Mouse (Mus musculus): ENCODE measurements around the gene Sorcs3. TPM values are rescaled to one million over a fixed set of nuclear protein-coding genes. Genes with fewer than 3 reads are reported as not detected.

Sorcs3 gene
- polyA plus RNA-seq, 1 experiment = 10.2 TPM

GRCm38 (mm10) chr19:48478864-48479263 is 273.0 kb downstream of the Sorcs3 start:
- WGBS = 52% methylated on average over 2 of the region's 2 CpGs
- H3K27me3 ChIP-seq (ENCODE audit: control insufficient read depth, insufficient read depth, low read length) = no peaks in the 10 kb centered on the region
- no peak for TF ChIP-seq POLR2A (IDR thresholded peaks at IDR 0.05; ENCODE audit: borderline replicate concordance, insufficient read depth, low read length)
- TF ChIP-seq CTCF (IDR thresholded peaks at IDR 0.05; ENCODE audit: borderline replicate concordance, insufficient read depth, low read depth, low read length) = no peak
- H3K4me3 ChIP-seq (replicated peaks; ENCODE audit: insufficient read depth, low read depth, low read length) = no peak overlapping the region
- H3K4me1 ChIP-seq (ENCODE audit: control insufficient read depth, insufficient read depth, low read length) = no peaks in the 10 kb centered on the region
- no peak overlapping the region for H3K27ac ChIP-seq (ENCODE audit: insufficient read depth, low read length)
- peak in 1 of 2 experiments; percentile 20 for DNase-seq

DNA sequence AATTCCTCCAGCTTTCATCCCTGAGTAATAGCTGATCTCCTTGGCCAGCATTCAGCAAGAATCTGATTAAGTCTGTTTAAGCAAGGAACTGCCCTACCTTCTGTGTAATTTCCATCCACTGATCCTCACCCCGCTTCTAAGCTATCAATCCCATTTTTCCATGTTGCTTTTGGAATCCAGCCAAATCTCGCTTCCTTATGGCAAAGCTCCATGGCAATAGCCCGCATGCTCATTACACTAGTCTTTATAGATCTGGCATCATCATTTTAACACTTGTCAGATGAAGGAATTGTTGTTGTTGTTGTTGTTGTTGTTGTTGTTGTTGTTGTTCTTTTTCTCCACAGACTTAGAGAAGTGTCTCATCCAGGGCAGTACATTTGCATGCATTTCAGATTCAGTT is 277.1 kb downstream of the Sorcs3 start:
- no peak for DNase-seq

GRCm38 (mm10) chr19:48491111-48491510 is 285.3 kb downstream of the Sorcs3 start:
- no peak for DNase-seq
- 32% methylated on average over 3 of the region's 3 CpGs for WGBS
- Histone ChIP-seq H3K4me3 (replicated peaks; ENCODE audit: insufficient read depth, low read depth, low read length) (no peak overlapping the region), H3K27me3 (ENCODE audit: control insufficient read depth, insufficient read depth, low read length) (no peaks in the 10 kb centered on the region), H3K27ac (ENCODE audit: insufficient read depth, low read length) (no peak overlapping the region), H3K4me1 (ENCODE audit: control insufficient read depth, insufficient read depth, low read length) (no peaks in the 10 kb centered on the region)
- no peak for TF ChIP-seq POLR2A (IDR thresholded peaks at IDR 0.05; ENCODE audit: borderline replicate concordance, insufficient read depth, low read length)
- TF ChIP-seq CTCF (IDR thresholded peaks at IDR 0.05; ENCODE audit: borderline replicate concordance, insufficient read depth, low read depth, low read length) = no peak

More for the DNA sequence above, 277.1 kb downstream of the Sorcs3 start:
- Histone ChIP-seq H3K4me3 (replicated peaks; ENCODE audit: insufficient read depth, low read depth, low read length) (no peak overlapping the region), H3K27me3 (ENCODE audit: control insufficient read depth, insufficient read depth, low read length) (no peaks in the 10 kb centered on the region), H3K27ac (ENCODE audit: insufficient read depth, low read length) (no peak overlapping the region), H3K4me1 (ENCODE audit: control insufficient read depth, insufficient read depth, low read length) (no peaks in the 10 kb centered on the region)
- no peak for TF ChIP-seq CTCF (IDR thresholded peaks at IDR 0.05; ENCODE audit: borderline replicate concordance, insufficient read depth, low read depth, low read length)
- TF ChIP-seq POLR2A (IDR thresholded peaks at IDR 0.05; ENCODE audit: borderline replicate concordance, insufficient read depth, low read length) = no peak
- WGBS = 8% methylated on average over 3 of the region's 3 CpGs

DNA sequence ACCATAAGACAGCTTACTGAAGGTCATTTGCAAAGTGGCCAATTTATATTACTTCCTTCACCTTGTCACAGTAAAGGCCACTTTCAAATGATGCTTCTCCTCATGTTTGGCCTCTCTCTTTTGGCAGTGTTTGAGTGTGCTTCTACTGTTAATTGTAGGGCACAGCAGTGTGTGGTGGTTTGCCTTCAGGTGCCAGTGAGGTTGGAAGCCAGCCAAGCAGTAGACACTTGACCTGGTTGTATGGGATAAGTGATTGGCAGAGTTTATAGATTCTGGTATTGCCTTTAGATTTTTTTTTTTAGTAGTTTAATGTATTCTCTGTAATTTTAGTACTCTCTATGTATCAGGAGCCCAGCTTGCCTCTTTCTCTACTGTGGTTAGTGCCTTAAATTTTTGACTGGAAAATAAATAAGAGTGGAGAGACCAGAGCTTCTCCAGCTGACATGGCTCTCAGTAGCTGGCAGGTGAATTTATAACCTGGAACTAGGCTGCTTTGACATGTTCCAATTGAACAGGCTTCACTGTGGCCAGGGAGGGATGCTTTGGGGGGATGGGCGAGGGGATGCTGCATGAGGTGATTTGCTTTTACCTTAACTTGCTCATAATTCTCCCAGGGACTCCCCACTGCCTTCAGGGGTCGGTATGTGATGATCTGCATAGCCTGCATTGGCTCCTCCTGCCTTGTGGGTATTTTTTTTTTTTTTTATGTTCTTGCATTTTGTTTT is 298.2 kb downstream of the Sorcs3 start:
- WGBS = 43% methylated on average over 2 of the region's 2 CpGs
- DNase-seq = peak in 1 of 2 experiments; percentile 35
- no peaks in the 10 kb centered on the region for H3K27me3 ChIP-seq (ENCODE audit: control insufficient read depth, insufficient read depth, low read length)

GRCm38 (mm10) chr19:48523803-48524202 is 318.0 kb downstream of the Sorcs3 start:
- 96% methylated on average over 7 of the region's 7 CpGs for WGBS
- TF ChIP-seq CTCF (IDR thresholded peaks at IDR 0.05; ENCODE audit: borderline replicate concordance, insufficient read depth, low read depth, low read length) = no peak
- TF ChIP-seq POLR2A (IDR thresholded peaks at IDR 0.05; ENCODE audit: borderline replicate concordance, insufficient read depth, low read length) = no peak
- no peak overlapping the region for H3K27ac ChIP-seq (ENCODE audit: insufficient read depth, low read length)
- no peaks in the 10 kb centered on the region for H3K27me3 ChIP-seq (ENCODE audit: control insufficient read depth, insufficient read depth, low read length)
- H3K4me1 ChIP-seq (ENCODE audit: control insufficient read depth, insufficient read depth, low read length) = no peaks in the 10 kb centered on the region
- DNase-seq = no peak
- H3K4me3 ChIP-seq (replicated peaks; ENCODE audit: insufficient read depth, low read depth, low read length) = no peak overlapping the region

More for the DNA sequence above, 298.2 kb downstream of the Sorcs3 start:
- no peak overlapping the region for H3K4me3 ChIP-seq (replicated peaks; ENCODE audit: insufficient read depth, low read depth, low read length)
- H3K4me1 ChIP-seq (ENCODE audit: control insufficient read depth, insufficient read depth, low read length) = peaks cover 6% of the 10 kb centered on the region; the same call in 1 of the 2 replicates
- TF ChIP-seq POLR2A (IDR thresholded peaks at IDR 0.05; ENCODE audit: borderline replicate concordance, insufficient read depth, low read length) (no peak), CTCF (IDR thresholded peaks at IDR 0.05; ENCODE audit: borderline replicate concordance, insufficient read depth, low read depth, low read length) (no peak)
- no peak overlapping the region for H3K27ac ChIP-seq (ENCODE audit: insufficient read depth, low read length)

- no peak for DNase-seq
- 64% methylated on average over 9 of the region's 9 CpGs for WGBS
- H3K4me3 ChIP-seq (replicated peaks; ENCODE audit: insufficient read depth, low read depth, low read length) = no peak overlapping the region
- no peak overlapping the region for H3K27ac ChIP-seq (ENCODE audit: insufficient read depth, low read length)
- H3K27me3 ChIP-seq (ENCODE audit: control insufficient read depth, insufficient read depth, low read length) = no peaks in the 10 kb centered on the region
- no peak for TF ChIP-seq POLR2A (IDR thresholded peaks at IDR 0.05; ENCODE audit: borderline replicate concordance, insufficient read depth, low read length)
- TF ChIP-seq CTCF (IDR thresholded peaks at IDR 0.05; ENCODE audit: borderline replicate concordance, insufficient read depth, low read depth, low read length) = no peak
- no peaks in the 10 kb centered on the region for H3K4me1 ChIP-seq (ENCODE audit: control insufficient read depth, insufficient read depth, low read length)
Measured at GRCm38 (mm10) chr19:48524527-48525214, 318.8 kb downstream of the Sorcs3 start.

DNA sequence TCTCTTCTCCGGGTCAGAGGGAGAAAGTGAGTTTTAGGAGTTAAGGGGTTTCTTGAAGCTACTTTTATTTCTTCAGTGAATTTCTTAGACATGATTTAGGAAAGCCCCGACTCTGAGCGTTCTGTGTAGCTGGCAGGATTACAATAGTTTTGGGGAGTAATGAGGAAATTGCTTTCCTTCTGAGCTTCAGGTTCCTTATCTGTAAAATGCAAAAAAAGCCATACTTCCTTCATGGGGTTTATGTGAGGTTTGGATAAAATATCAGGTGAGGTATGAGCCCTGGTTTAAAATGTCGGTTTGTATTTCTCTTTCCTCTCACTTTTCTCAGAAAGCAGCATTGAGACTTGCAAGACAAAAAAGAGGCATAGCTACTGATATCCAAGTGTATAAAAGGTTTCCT is 327.8 kb downstream of the Sorcs3 start:
- TF ChIP-seq CTCF (IDR thresholded peaks at IDR 0.05; ENCODE audit: borderline replicate concordance, insufficient read depth, low read depth, low read length) = no peak
- no peak for TF ChIP-seq POLR2A (IDR thresholded peaks at IDR 0.05; ENCODE audit: borderline replicate concordance, insufficient read depth, low read length)
- Histone ChIP-seq H3K4me1 (ENCODE audit: control insufficient read depth, insufficient read depth, low read length) (no peaks in the 10 kb centered on the region), H3K4me3 (replicated peaks; ENCODE audit: insufficient read depth, low read depth, low read length) (no peak overlapping the region), H3K27me3 (ENCODE audit: control insufficient read depth, insufficient read depth, low read length) (no peaks in the 10 kb centered on the region), H3K27ac (ENCODE audit: insufficient read depth, low read length) (no peak overlapping the region)
- 90% methylated on average over 4 of the region's 4 CpGs for WGBS
- DNase-seq = no peak

DNA sequence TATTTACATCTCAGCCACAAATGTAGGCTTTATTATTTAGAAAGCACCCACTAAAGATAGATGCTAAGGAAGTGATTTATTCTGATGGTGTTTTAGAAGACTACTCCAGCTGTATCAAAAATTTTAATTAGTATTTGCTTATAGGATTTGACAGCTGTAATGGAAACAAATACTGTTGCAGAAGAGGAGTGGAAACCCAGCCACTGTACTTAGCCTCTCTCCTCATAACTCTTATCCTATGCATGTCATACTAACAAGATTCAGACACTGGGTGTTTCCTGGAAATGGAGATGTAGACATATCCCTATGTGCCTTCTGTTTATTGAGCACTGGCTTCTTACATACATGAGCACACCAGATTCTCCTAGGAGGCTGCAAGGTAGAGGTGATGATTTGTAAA is 338.5 kb downstream of the Sorcs3 start:
- Histone ChIP-seq H3K27ac (ENCODE audit: insufficient read depth, low read length) (no peak overlapping the region), H3K4me3 (replicated peaks; ENCODE audit: insufficient read depth, low read depth, low read length) (no peak overlapping the region), H3K4me1 (ENCODE audit: control insufficient read depth, insufficient read depth, low read length) (no peaks in the 10 kb centered on the region), H3K27me3 (ENCODE audit: control insufficient read depth, insufficient read depth, low read length) (no peaks in the 10 kb centered on the region; the same call in 1 of the 2 replicates)
- no peak for DNase-seq
- TF ChIP-seq POLR2A (IDR thresholded peaks at IDR 0.05; ENCODE audit: borderline replicate concordance, insufficient read depth, low read length) (no peak), CTCF (IDR thresholded peaks at IDR 0.05; ENCODE audit: borderline replicate concordance, insufficient read depth, low read depth, low read length) (no peak)
